Mouse (Mus musculus) cerebellum, adult 11 months (tissue): Measurements from ENCODE around the gene Map7.

Experiments used
- DNase-seq: peaks from one replicate; pipeline ENCODE4 v3.0.0; 2022

The Map7 gene

GRCm38 (mm10) chr10:20236241-20236640 lies 88.0 kb downstream of the Map7 start:
- DNase-seq, result no peak

- no peak for DNase-seq
These were observed 90.0 kb downstream of the Map7 start for GRCm38 (mm10) chr10:20238281-20238680.

- no peak for DNase-seq
These were observed 92.6 kb downstream of the Map7 start for GRCm38 (mm10) chr10:20240858-20241257.

GRCm38 (mm10) chr10:20243321-20243720 lies 95.0 kb downstream of the Map7 start:
- DNase-seq, result no peak

DNA sequence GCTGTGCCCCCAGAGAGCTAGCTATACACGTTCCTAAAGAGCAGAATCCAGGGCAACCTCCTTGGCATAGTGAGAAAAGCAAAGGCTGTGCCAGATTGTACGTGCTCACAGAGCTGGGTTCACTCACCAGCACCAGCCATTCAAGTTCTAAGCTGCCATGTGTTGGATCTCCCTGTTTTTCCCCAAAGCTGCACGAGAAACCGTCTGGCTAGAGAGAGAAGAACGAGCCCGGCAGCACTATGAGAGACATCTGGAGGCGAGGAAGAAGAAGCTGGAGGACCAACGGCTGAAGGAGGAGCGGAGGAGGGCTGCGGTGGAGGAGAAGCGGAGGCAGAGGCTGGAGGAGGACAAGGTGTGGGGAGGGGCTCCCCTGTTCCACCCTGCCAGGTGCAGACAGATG lies 96.8 kb downstream of the Map7 start:
- DNase-seq, result no peak

- no peak for DNase-seq
These were observed 100.8 kb downstream of the Map7 start for GRCm38 (mm10) chr10:20249091-20249490.

DNA sequence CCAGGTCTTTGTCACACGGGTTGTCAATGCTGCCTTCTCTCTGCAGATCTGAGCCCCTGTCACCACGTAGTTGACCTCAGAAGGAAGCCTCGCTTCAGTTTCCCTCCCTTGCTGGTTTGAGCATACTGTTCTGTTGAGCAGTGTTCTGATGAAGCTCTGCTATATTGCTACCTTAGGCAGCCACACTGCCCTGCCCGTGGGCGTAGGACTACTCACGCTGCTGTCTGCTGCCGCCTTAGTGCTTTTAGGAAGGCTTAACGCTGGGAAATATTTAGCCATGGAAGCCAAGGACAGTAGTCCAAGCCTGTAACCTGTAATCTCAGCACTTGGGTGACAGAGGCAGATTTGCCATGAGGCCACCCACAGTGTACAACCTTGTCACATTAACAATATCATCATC lies 107.3 kb downstream of the Map7 start:
- DNase-seq, result no peak

GRCm38 (mm10) chr10:20257054-20257643 lies 108.9 kb downstream of the Map7 start:
- no peak for DNase-seq

GRCm38 (mm10) chr10:20257721-20258720 lies 109.8 kb downstream of the Map7 start:
- DNase-seq, result no peak

- DNase-seq, result no peak
These were observed 111.2 kb downstream of the Map7 start for GRCm38 (mm10) chr10:20259476-20259875.

DNA sequence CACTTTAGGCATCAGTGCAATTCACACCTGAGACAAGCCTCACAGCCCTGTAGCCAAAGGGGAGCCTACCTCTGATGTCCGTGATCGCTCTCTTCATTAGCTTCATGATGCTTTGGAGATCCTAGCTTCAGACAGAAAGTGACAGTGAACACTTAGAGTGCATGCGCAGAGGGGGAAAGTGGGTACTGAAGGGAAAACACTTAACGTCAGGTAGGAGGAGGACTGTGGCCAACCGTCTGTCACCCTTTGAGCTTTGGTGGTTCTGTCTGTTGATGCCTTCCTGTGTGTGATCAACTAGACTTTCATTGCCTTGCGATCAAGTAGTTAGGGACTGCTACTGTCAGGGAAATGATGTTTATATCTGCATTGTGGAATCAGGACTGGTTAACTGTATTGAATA lies 114.6 kb downstream of the Map7 start:
- DNase-seq, result no peak

DNA sequence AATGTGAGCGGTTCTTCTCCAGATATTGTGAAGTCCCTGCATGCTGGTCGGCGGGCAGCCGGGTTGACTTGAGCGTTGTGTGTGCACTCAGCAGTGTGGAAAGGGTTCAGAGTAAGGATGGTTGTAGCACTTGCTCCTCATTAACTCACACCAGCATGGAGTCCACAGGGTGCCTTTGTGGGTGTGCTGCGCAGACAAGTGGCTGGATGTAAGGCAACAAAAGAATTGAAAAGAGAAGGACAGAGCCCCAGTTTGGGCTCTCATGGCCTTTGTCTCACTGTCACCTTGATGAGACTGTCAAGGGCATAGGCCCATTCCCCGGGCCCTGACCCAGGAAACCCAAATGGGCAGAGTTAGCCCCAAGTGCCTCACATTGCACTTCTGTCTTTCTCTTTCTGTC lies 116.2 kb downstream of the Map7 start:
- DNase-seq, result no peak

GRCm38 (mm10) chr10:20267032-20267431 lies 118.8 kb downstream of the Map7 start:
- no peak for DNase-seq

DNA sequence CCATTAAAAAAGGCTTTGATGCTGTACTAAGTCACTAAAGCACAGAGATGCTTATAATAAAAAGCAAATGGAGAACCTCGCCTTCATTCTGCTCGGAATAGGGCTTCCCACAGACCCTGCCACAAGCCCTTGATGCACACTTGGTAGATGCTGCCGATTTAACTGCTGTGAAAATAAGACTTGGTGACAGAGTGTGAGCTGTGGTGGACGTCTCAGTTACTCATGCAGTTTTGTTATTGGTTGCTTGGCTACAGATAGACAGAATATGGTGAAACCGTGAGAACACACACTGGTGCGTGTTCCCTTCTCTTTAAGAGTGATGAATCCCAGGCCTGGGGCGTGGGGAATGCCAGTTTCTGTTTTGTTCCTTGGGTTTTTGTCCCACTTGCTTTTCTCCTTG lies 120.7 kb downstream of the Map7 start:
- DNase-seq, result no peak

GRCm38 (mm10) chr10:20272380-20272779 lies 124.1 kb downstream of the Map7 start:
- no peak for DNase-seq

- DNase-seq, result no peak
These were observed 125.0 kb downstream of the Map7 start for GRCm38 (mm10) chr10:20273278-20273677.

- DNase-seq, result no peak
These were observed 125.8 kb downstream of the Map7 start for GRCm38 (mm10) chr10:20274022-20274421.

- no peak for DNase-seq
These were observed 133.2 kb downstream of the Map7 start for GRCm38 (mm10) chr10:20281456-20281855.

GRCm38 (mm10) chr10:20285289-20285975 lies 137.2 kb downstream of the Map7 start:
- no peak for DNase-seq

DNA sequence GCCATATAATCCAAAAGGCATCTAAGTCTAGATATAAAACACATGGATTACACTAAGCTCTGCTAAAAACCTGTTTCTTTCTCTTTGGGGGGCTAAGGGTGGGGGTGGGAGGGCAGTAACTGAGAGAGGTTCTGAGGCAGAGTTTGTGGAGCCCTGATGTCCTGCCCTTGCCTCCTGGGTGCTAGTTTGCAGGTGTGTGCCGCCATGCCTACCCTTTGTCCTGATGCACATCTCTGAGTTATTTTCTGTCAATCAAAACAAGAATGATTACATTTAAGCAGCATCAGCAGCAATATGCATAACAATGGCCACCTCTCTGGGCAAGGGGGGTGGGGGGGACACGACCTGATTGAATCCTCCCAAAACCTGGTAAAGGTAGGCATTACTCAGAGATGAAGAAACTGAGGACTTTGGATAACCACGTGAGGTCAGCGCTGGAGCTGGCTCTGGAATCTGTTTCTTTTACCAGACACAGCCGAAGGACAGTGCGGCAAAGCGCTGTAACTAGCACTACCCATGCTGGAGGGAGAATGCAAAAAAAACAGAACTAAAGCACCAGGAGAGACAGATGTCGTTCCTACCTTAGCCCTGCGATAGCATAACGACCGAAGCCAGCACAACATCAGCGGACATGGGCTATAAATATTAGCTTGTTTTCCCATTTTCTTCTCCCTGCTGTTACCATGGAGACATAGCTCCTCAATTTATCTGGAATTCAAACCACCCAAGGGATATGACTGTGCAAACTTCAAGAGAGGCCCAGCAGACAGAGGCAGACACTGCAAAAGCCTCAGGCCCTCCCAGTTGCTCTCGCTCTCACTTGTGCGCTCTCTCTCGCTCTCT lies 137.9 kb downstream of the Map7 start:
- DNase-seq, result no peak

GRCm38 (mm10) chr10:20287369-20287768 lies 139.1 kb downstream of the Map7 start:
- DNase-seq, result no peak

GRCm38 (mm10) chr10:20290467-20290883 lies 142.2 kb downstream of the Map7 start:
- DNase-seq, result peak; percentile 76

DNA sequence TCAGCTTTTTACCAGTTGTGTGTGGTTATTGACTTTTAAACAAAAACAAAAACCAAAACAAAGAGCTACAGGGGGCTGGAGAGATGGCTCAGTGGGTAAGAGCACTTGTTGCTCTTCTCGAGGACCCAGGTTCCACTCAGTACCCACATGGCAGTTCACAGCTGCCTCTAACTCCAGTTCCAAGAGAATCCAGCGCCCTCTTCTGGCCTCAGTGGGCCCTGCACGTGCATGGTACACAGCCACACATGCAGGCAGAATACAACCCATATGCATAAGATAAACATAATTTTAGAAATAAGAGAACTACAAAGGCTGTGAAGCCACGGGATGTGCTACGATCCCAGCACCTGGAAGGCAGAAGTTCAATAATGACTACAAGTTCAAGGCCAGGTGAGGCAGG lies 147.7 kb downstream of the Map7 start:
- DNase-seq, result no peak
